Mouse (Mus musculus) embryonic fibroblast, embryonic 13.5 days (primary cell): ENCODE data around the gene Vmn1r57. TPM values are rescaled to one million over a fixed set of nuclear protein-coding genes. Genes with fewer than 3 reads are reported as not detected.
"Not testable (repeated sequence)": the region's sequence is repeated elsewhere in the genome, so short reads cannot be mapped to it uniquely, and the experiment has no call there.

Experiments used
- H3K27ac ChIP-seq: 2 replicates; pipeline ENCODE4 v1.5.1; 2012; ENCODE audit warnings: low read length, control low read depth, inconsistent platforms; ENCODE audit not compliant: insufficient read depth
- H3K4me1 ChIP-seq: 2 replicates; pipeline ENCODE4 v1.6.1; 2011; ENCODE audit warnings: low read length; ENCODE audit not compliant: control insufficient read depth, insufficient read depth
- H3K4me3 ChIP-seq: 2 replicates; pipeline ENCODE4 v1.5.1; 2011; ENCODE audit warnings: mild to moderate bottlenecking, control low read depth, low read length; ENCODE audit not compliant: insufficient read depth
- CTCF ChIP-seq: IDR thresholded peaks from 2 replicates; pipeline ENCODE4 v1.5.1; 2011; ENCODE audit warnings: mild to moderate bottlenecking, control low read depth, low read length, moderate library complexity, borderline replicate concordance; ENCODE audit not compliant: insufficient read depth
- POLR2A ChIP-seq: IDR thresholded peaks from 2 replicates; pipeline ENCODE4 v1.6.1; 2011; ENCODE audit warnings: low read depth, mild to moderate bottlenecking, control low read depth, low read length, moderate library complexity
- polyA plus RNA-seq: library from polyadenylated mRNA; stranded (reverse); fragments of >200 nt; gene quantifications from 2 replicates; pipeline ENCODE4 v1.2.4, GENCODE M21; 2011; ENCODE audit warnings: low read depth; ENCODE audit not compliant: missing spikeins, insufficient read length

Vmn1r57 gene
- polyA plus RNA-seq: not detected in 2 replicates

DNA sequence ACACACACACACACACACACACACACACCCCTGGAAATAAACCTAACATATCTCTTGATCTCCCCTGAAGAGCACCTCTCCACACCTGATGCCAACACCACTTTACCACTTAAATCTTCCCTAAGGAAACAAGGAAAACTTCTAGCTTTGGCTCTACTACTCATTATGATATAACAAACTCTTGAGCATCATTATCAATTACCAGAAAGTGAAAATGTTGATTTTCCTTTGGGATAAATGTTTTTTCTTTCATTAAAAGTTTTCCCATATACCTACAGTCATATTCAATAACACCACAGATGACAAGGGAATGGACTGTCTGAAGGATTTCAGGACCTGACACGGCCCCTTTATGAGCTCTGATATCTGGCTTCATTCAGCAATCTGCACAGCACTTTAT, at the start of gene Vmn1r57:
TSS of gene Vmn1r57 (plus strand) at position 301 of the 400 bp plus-strand sequence.
- not testable (repeated sequence) for H3K4me1 ChIP-seq, H3K27ac ChIP-seq, H3K4me3 ChIP-seq

DNA sequence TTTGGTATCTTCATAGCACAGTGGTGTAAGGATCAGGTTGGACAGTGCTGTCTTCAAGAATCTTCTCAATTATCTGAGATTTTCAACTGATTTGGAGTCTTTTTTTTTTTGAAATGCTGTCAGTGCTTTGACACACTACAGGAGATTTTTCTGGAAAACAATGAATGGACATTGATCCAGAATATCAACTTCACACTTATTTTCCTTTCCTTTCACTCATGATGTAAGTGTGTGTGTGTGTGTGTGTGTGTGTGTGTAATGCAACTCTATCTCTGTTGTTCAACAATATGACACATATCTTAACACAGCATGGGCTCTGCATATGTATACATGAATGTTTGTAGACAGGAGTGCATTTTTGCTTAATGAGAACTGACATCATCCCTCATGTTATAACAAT, 21.6 kb upstream of the Vmn1r57 start, which contains the start of gene Vmn1r56:
TSS of gene Vmn1r56 (minus strand) at position 101 of the 400 bp plus-strand sequence.
- H3K27ac ChIP-seq, H3K4me3 ChIP-seq, H3K4me1 ChIP-seq: not testable (repeated sequence)

DNA sequence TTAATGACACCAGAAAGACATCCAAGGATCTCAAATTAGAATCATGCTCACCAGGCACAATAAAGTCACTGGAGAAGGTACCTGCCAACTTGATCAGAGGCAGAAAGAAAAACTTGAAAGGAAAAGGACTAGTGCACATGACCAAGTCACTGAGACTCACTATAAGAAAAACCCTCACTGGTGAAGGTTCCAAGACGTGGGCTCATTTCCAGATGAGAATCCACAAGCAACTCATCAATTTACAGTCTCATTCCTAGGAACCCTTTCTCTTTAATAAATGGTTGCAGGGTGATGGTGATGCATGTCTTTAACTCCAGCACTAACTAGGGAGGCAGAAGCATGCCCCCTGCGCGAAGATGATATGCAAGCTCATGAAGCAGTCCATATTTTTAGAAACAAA, 44.8 kb downstream of the Vmn1r57 start:
- H3K27ac ChIP-seq: no peak overlapping the region
- no peak for TF ChIP-seq CTCF
- TF ChIP-seq POLR2A: no peak
- no peaks in the 10 kb centered on the region for H3K4me1 ChIP-seq
- H3K4me3 ChIP-seq: no peak overlapping the region

Other genes starting within 250 kb of the Vmn1r57 start
- gene Sbk3, start 247.3 kb upstream of the Vmn1r57 start, polyA plus RNA-seq: not detected in 2 replicates
- 11.0 and 15.6 TPM in 2 replicates for gene Zfp579, start 222.3 kb upstream of the Vmn1r57 start, polyA plus RNA-seq
- 8.7 and 10.5 TPM in 2 replicates for gene Zfp524, start 204.1 kb upstream of the Vmn1r57 start, polyA plus RNA-seq
- gene Fiz1, start 203.8 kb upstream of the Vmn1r57 start, polyA plus RNA-seq: 23.6 and 27.5 TPM in 2 replicates
- not detected in 2 replicates for gene Gm44973, start 203.0 kb upstream of the Vmn1r57 start, polyA plus RNA-seq
- 23.4 and 29.4 TPM in 2 replicates for gene Zfp865, start 198.1 kb upstream of the Vmn1r57 start, polyA plus RNA-seq
- 1.7 and 3.8 TPM in 2 replicates for gene Ccdc106, start 197.9 kb upstream of the Vmn1r57 start, polyA plus RNA-seq
- gene 4632433K11Rik, start 184.4 kb upstream of the Vmn1r57 start, polyA plus RNA-seq: 1.5 and 1.8 TPM in 2 replicates
- gene Zfp784, start 180.0 kb upstream of the Vmn1r57 start, polyA plus RNA-seq: 1.4 and 2.2 TPM in 2 replicates
- gene Zfp580, start 167.0 kb upstream of the Vmn1r57 start, polyA plus RNA-seq: 11.8 and 18.1 TPM in 2 replicates
- 193 and 210 TPM in 2 replicates for gene U2af2, start 156.3 kb upstream of the Vmn1r57 start, polyA plus RNA-seq
- 66.2 and 69.3 TPM in 2 replicates for gene Epn1, start 138.3 kb upstream of the Vmn1r57 start, polyA plus RNA-seq
- not detected in 2 replicates for gene Rfpl4, start 101.5 kb upstream of the Vmn1r57 start, polyA plus RNA-seq
- 0.57 TPM in 1 of 2 replicates, not detected in the other for gene Rasl2-9, start 92.5 kb upstream of the Vmn1r57 start, polyA plus RNA-seq
- 0.04 TPM in 1 of 2 replicates, not detected in the other for gene Vmn1r55, start 68.8 kb upstream of the Vmn1r57 start, polyA plus RNA-seq
- gene Vmn1r56, start 21.7 kb upstream of the Vmn1r57 start, polyA plus RNA-seq: not detected in 2 replicates
- gene Gm5065, start 132.0 kb downstream of the Vmn1r57 start, polyA plus RNA-seq: not detected in 2 replicates
- gene Nlrp2, start 132.5 kb downstream of the Vmn1r57 start, polyA plus RNA-seq: not detected in 2 replicates
- gene Vmn1r58, start 194.9 kb downstream of the Vmn1r57 start, polyA plus RNA-seq: not detected in 2 replicates
- not detected in 2 replicates for gene Vmn1r59, start 238.3 kb downstream of the Vmn1r57 start, polyA plus RNA-seq